Mouse (Mus musculus): ENCODE data around the gene Heatr4. TPM values are rescaled to one million over a fixed set of nuclear protein-coding genes. Genes with fewer than 3 reads are reported as not detected.
"Not testable (repeated sequence)": the region's sequence is repeated elsewhere in the genome, so short reads cannot be mapped to it uniquely, and the experiment has no call there.

Heatr4 gene
- polyA plus RNA-seq (2016; fragmentation: Nextera tagmentation; extraction: Ambion mirVana): not detected in 2 replicates

- no peak for ATAC-seq (ENCODE audit: insufficient number of reproducible peaks, low FRiP score)
- no peak within 1 kb of the TSS for H3K4me3 ChIP-seq
- 0 out of 2 replicates have a peak, but pooled peaks cover 3% of the 10 kb centered on the region for H3K36me3 ChIP-seq
- no peaks in the 10 kb centered on the region for H3K27me3 ChIP-seq (replicated peaks)
- peaks cover 11% of the 10 kb centered on the region for H3K4me1 ChIP-seq (replicated peaks)
- whole genome bisulfite sequencing: 75% methylated on average over 4 of the region's 4 CpGs
- H3K9me3 ChIP-seq (replicated peaks): no peaks in the 10 kb centered on the region; the same call in 1 of the 2 replicates
- no peak within 1 kb of the TSS for H3K27ac ChIP-seq (ENCODE audit: poor library complexity, severe bottlenecking)
- no peak within 1 kb of the TSS for H3K9ac ChIP-seq
- H3K4me2 ChIP-seq: no peak within 1 kb of the TSS
Observed at GRCm38 (mm10) chr12:83984752-83985151, at the start of gene Heatr4. Gene Heatr4, minus strand, starts transcription at chr12:83984852.

- no peak overlapping the region for H3K9ac ChIP-seq
- no peaks in the 10 kb centered on the region for H3K4me1 ChIP-seq (replicated peaks)
- no peak overlapping the region for H3K27ac ChIP-seq (ENCODE audit: poor library complexity, severe bottlenecking)
- 52% methylated on average over 4 of the region's 4 CpGs for WGBS
- no peak overlapping the region for H3K4me2 ChIP-seq
- no peaks in the 10 kb centered on the region for H3K9me3 ChIP-seq (replicated peaks)
- H3K4me3 ChIP-seq: no peak overlapping the region
- peaks cover 4% of the 10 kb centered on the region; the same call in 1 of the 2 replicates for H3K27me3 ChIP-seq (replicated peaks)
- no peaks in the 10 kb centered on the region for H3K36me3 ChIP-seq
- no peak for ATAC-seq (ENCODE audit: insufficient number of reproducible peaks, low FRiP score)
Observed at GRCm38 (mm10) chr12:84034108-84034507, 49.5 kb upstream of the Heatr4 start.

- not testable (repeated sequence) for H3K9me3 ChIP-seq (replicated peaks); ATAC-seq (ENCODE audit: insufficient number of reproducible peaks, low FRiP score); H3K36me3 ChIP-seq; H3K4me2 ChIP-seq; H3K4me1 ChIP-seq (replicated peaks); H3K27me3 ChIP-seq (replicated peaks); H3K9ac ChIP-seq; H3K4me3 ChIP-seq; H3K27ac ChIP-seq (ENCODE audit: poor library complexity, severe bottlenecking)
- 65% methylated on average over 2 of the region's 2 CpGs for whole genome bisulfite sequencing
Observed at GRCm38 (mm10) chr12:84033302-84033701, 48.6 kb upstream of the Heatr4 start.

GRCm38 (mm10) chr12:84032854-84033253, 48.2 kb upstream of the Heatr4 start:
- WGBS: 80% methylated on average over 4 of the region's 4 CpGs
- peaks cover 4% of the 10 kb centered on the region; the same call in 1 of the 2 replicates for H3K27me3 ChIP-seq (replicated peaks)
- H3K4me1 ChIP-seq (replicated peaks): no peaks in the 10 kb centered on the region
- no peak for ATAC-seq (ENCODE audit: insufficient number of reproducible peaks, low FRiP score)
- H3K9me3 ChIP-seq (replicated peaks): 0 out of 2 replicates have a peak, but pooled peaks cover 4% of the 10 kb centered on the region
- no peak overlapping the region for H3K9ac ChIP-seq
- no peak overlapping the region for H3K4me3 ChIP-seq
- no peak overlapping the region for H3K4me2 ChIP-seq
- no peak overlapping the region for H3K27ac ChIP-seq (ENCODE audit: poor library complexity, severe bottlenecking)
- H3K36me3 ChIP-seq: no peaks in the 10 kb centered on the region

- 57% methylated on average over 4 of the region's 4 CpGs for WGBS
- no peaks in the 10 kb centered on the region for H3K4me1 ChIP-seq (replicated peaks)
Observed at GRCm38 (mm10) chr12:84030659-84031332, 46.1 kb upstream of the Heatr4 start.

GRCm38 (mm10) chr12:84029043-84029442, 44.4 kb upstream of the Heatr4 start:
- WGBS: 91% methylated on average over 1 of the region's 1 CpGs
- not testable (repeated sequence) for H3K4me1 ChIP-seq (replicated peaks); H3K9me3 ChIP-seq (replicated peaks); H3K4me2 ChIP-seq; ATAC-seq (ENCODE audit: insufficient number of reproducible peaks, low FRiP score); H3K9ac ChIP-seq; H3K27ac ChIP-seq (ENCODE audit: poor library complexity, severe bottlenecking); H3K27me3 ChIP-seq (replicated peaks); H3K36me3 ChIP-seq; H3K4me3 ChIP-seq

More at GRCm38 (mm10) chr12:84030659-84031332, 46.1 kb upstream of the Heatr4 start:
- Histone ChIP-seq H3K4me3 (no peak overlapping the region), H3K9me3 (replicated peaks) (0 out of 2 replicates have a peak, but pooled peaks cover 4% of the 10 kb centered on the region), H3K36me3 (no peaks in the 10 kb centered on the region), H3K9ac (no peak overlapping the region), H3K4me2 (no peak overlapping the region), H3K27me3 (replicated peaks) (no peaks in the 10 kb centered on the region), H3K27ac (ENCODE audit: poor library complexity, severe bottlenecking) (no peak overlapping the region)
- peak; percentile 51 for ATAC-seq (ENCODE audit: insufficient number of reproducible peaks, low FRiP score)

GRCm38 (mm10) chr12:84028328-84028727, 43.7 kb upstream of the Heatr4 start:
- H3K4me2 ChIP-seq; H3K36me3 ChIP-seq; H3K4me3 ChIP-seq; H3K27me3 ChIP-seq (replicated peaks); H3K4me1 ChIP-seq (replicated peaks); H3K9me3 ChIP-seq (replicated peaks); H3K27ac ChIP-seq (ENCODE audit: poor library complexity, severe bottlenecking); H3K9ac ChIP-seq; ATAC-seq (ENCODE audit: insufficient number of reproducible peaks, low FRiP score): not testable (repeated sequence)
- WGBS: 67% methylated on average over 3 of the region's 3 CpGs

- no peak overlapping the region for H3K4me2 ChIP-seq
- no peak for ATAC-seq (ENCODE audit: insufficient number of reproducible peaks, low FRiP score)
- H3K4me3 ChIP-seq: no peak overlapping the region
- 0 out of 2 replicates have a peak, but pooled peaks cover 7% of the 10 kb centered on the region for H3K9me3 ChIP-seq (replicated peaks)
- no peak overlapping the region for H3K27ac ChIP-seq (ENCODE audit: poor library complexity, severe bottlenecking)
- whole genome bisulfite sequencing: 74% methylated on average over 7 of the region's 7 CpGs
- H3K9ac ChIP-seq: no peak overlapping the region
- H3K36me3 ChIP-seq: no peaks in the 10 kb centered on the region
- no peaks in the 10 kb centered on the region for H3K4me1 ChIP-seq (replicated peaks)
- H3K27me3 ChIP-seq (replicated peaks): no peaks in the 10 kb centered on the region
Observed at GRCm38 (mm10) chr12:84025888-84026287, 41.2 kb upstream of the Heatr4 start.

- Histone ChIP-seq H3K27ac (ENCODE audit: poor library complexity, severe bottlenecking) (no peak overlapping the region), H3K9me3 (replicated peaks) (0 out of 2 replicates have a peak, but pooled peaks cover 3% of the 10 kb centered on the region), H3K36me3 (no peaks in the 10 kb centered on the region), H3K9ac (no peak overlapping the region), H3K4me2 (no peak overlapping the region), H3K4me3 (no peak overlapping the region), H3K27me3 (replicated peaks) (no peaks in the 10 kb centered on the region), H3K4me1 (replicated peaks) (peaks cover 5% of the 10 kb centered on the region; the same call in 1 of the 2 replicates)
- 82% methylated on average over 9 of the region's 9 CpGs for WGBS
- no peak for ATAC-seq (ENCODE audit: insufficient number of reproducible peaks, low FRiP score)
Observed at GRCm38 (mm10) chr12:84023052-84023745, 38.5 kb upstream of the Heatr4 start.

GRCm38 (mm10) chr12:84022266-84022665, 37.6 kb upstream of the Heatr4 start:
- not testable (repeated sequence) for H3K9me3 ChIP-seq (replicated peaks); H3K4me3 ChIP-seq; H3K9ac ChIP-seq; H3K4me2 ChIP-seq; H3K27ac ChIP-seq (ENCODE audit: poor library complexity, severe bottlenecking); H3K27me3 ChIP-seq (replicated peaks); ATAC-seq (ENCODE audit: insufficient number of reproducible peaks, low FRiP score); H3K4me1 ChIP-seq (replicated peaks); H3K36me3 ChIP-seq
- 86% methylated on average over 4 of the region's 4 CpGs for WGBS

- peak; percentile 66 for ATAC-seq (ENCODE audit: insufficient number of reproducible peaks, low FRiP score)
- WGBS: 10% methylated on average over 7 of the region's 7 CpGs
- H3K4me2 ChIP-seq: peak overlapping the region; percentile 24; the same call in 1 of the 2 replicates
- not testable (repeated sequence) for H3K4me1 ChIP-seq (replicated peaks); H3K27ac ChIP-seq (ENCODE audit: poor library complexity, severe bottlenecking); H3K9me3 ChIP-seq (replicated peaks); H3K36me3 ChIP-seq; H3K4me3 ChIP-seq; H3K27me3 ChIP-seq (replicated peaks); H3K9ac ChIP-seq
Observed at GRCm38 (mm10) chr12:84020528-84020927, 35.9 kb upstream of the Heatr4 start.
